Mouse (Mus musculus): ENCODE data around the gene Epo.

GRCm38 (mm10) chr5:137562965-137563364, 29.9 kb upstream of the Epo start:
- TF ChIP-seq CTCF (IDR thresholded peaks at IDR 0.05; ENCODE audit: extremely low read depth, insufficient read length, insufficient replicate concordance, low read depth, low read length), result no peak
- TF ChIP-seq POLR2A (IDR thresholded peaks at IDR 0.05; ENCODE audit: low read depth, low read length), result no peak

All from small intestine, adult 2 months (tissue).